Mouse (Mus musculus): Measurements from ENCODE around the gene Xrcc6. TPM values are rescaled to one million over a fixed set of nuclear protein-coding genes. Genes with fewer than 3 reads are reported as not detected.
A peak's percentile ranks its signal among the peaks of the same experiment; 100 is the strongest.

Xrcc6 gene
- polyA plus RNA-seq, 1 experiment from 2014 or later, result 87.0 TPM

DNA sequence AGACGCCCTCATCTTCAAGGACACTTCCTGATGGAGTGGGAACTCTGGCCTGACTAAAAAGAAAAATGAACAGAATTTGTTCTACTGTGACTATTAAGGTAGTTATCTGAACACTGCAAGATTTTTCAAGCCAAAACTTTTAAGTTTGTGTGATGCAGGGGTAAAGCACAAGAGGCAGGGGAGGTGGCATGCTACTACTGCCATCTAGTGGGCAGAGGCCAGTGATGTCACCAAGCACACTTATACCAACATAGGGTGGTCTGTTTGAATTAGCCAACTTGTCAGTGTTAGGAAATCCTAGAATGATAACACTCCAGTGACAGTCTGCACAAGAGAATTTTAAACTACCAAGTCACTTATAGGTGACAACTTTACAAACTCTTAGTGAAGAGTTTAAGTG lies 53.0 kb downstream of the Xrcc6 start:
- ATAC-seq (replicated peaks; ENCODE audit: low FRiP score, low TSS enrichment, low read depth) (no peak), DNase-seq (ENCODE audit: low spot score) (peak; percentile 59)
- Histone ChIP-seq H3K9me3 (ENCODE audit: control insufficient read depth, low read length) (no peaks in the 10 kb centered on the region), H3K4me3 (ENCODE audit: low read depth, low read length) (no peak overlapping the region), H3K9ac (ENCODE audit: low read length) (no peak overlapping the region), H3K4me2 (ENCODE audit: low read length) (no peak overlapping the region), H3K27ac (ENCODE audit: low read depth) (no peak overlapping the region), H3K36me3 (ENCODE audit: control insufficient read depth, insufficient read depth, low read length) (peaks cover 68% of the 10 kb centered on the region), H3K27me3 (replicated peaks; ENCODE audit: control insufficient read depth, insufficient read depth, low read length) (no peaks in the 10 kb centered on the region), H3K4me1 (replicated peaks; ENCODE audit: control insufficient read depth, insufficient read depth, low read length) (no peaks in the 10 kb centered on the region; the same call in none of the 2 replicates)
- WGBS, result 86% methylated on average over 1 of the region's 1 CpGs

DNA sequence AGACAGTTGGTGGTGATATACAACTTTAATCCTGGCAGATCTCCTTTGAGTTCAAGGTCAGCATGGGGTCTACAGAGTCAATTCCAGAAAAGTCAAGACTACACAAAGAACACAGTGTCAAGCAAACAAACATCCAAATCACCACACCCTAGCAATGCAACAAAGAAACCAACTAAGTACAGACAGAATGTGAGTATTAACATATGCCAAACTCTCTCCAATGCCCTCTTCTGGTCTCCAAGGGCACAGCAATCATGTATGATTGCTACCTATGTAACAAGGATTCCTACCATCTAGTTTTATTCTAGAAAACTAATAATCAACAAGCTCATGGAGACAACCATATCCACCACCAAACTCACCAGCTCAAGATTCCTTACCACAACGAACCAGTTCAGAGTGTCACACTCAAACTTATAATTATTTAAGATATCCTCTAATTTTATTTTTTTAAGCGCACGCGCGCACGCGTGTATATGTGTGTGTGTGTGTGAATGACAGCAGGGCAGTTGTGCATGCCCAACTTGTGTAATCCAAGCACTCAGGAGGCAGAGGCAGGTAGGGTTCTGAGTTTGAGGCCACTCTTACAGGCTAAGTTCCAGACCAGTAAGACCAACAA lies 56.6 kb downstream of the Xrcc6 start:
- H3K4me3 ChIP-seq (ENCODE audit: low read depth, low read length), result no peak overlapping the region
- H3K4me1 ChIP-seq (replicated peaks; ENCODE audit: control insufficient read depth, insufficient read depth, low read length), result peaks cover 8% of the 10 kb centered on the region
- ATAC-seq (replicated peaks; ENCODE audit: low FRiP score, low TSS enrichment, low read depth) (no peak), DNase-seq (ENCODE audit: low spot score) (no peak)
- no peaks in the 10 kb centered on the region for H3K27me3 ChIP-seq (replicated peaks; ENCODE audit: control insufficient read depth, insufficient read depth, low read length)
- no peak overlapping the region for H3K9ac ChIP-seq (ENCODE audit: low read length)
- no peaks in the 10 kb centered on the region for H3K9me3 ChIP-seq (ENCODE audit: control insufficient read depth, low read length)
- no peak overlapping the region for H3K27ac ChIP-seq (ENCODE audit: low read depth)
- 97% methylated on average over 7 of the region's 7 CpGs for WGBS
- H3K4me2 ChIP-seq (ENCODE audit: low read length), result no peak overlapping the region
- peaks cover 37% of the 10 kb centered on the region for H3K36me3 ChIP-seq (ENCODE audit: control insufficient read depth, insufficient read depth, low read length)

- Histone ChIP-seq H3K4me3 (ENCODE audit: low read depth, low read length) (peak overlapping the region; percentile 95), H3K4me2 (ENCODE audit: low read length) (peak overlapping the region; percentile 88), H3K27me3 (replicated peaks; ENCODE audit: control insufficient read depth, insufficient read depth, low read length) (no peaks in the 10 kb centered on the region), H3K36me3 (ENCODE audit: control insufficient read depth, insufficient read depth, low read length) (peaks cover 17% of the 10 kb centered on the region), H3K9me3 (ENCODE audit: control insufficient read depth, low read length) (no peaks in the 10 kb centered on the region), H3K27ac (ENCODE audit: low read depth) (peak overlapping the region; percentile 81; the same call in 1 of the 2 replicates), H3K4me1 (replicated peaks; ENCODE audit: control insufficient read depth, insufficient read depth, low read length) (peaks cover 8% of the 10 kb centered on the region), H3K9ac (ENCODE audit: low read length) (peak overlapping the region; percentile 91)
- ATAC-seq (replicated peaks; ENCODE audit: low FRiP score, low TSS enrichment, low read depth) (peak; percentile 47), DNase-seq (ENCODE audit: low spot score) (peak; percentile 66)
- 2% methylated on average over 26 of the region's 26 CpGs for WGBS
Observed at GRCm38 (mm10) chr15:82046246-82046891, 58.7 kb downstream of the Xrcc6 start.

DNA sequence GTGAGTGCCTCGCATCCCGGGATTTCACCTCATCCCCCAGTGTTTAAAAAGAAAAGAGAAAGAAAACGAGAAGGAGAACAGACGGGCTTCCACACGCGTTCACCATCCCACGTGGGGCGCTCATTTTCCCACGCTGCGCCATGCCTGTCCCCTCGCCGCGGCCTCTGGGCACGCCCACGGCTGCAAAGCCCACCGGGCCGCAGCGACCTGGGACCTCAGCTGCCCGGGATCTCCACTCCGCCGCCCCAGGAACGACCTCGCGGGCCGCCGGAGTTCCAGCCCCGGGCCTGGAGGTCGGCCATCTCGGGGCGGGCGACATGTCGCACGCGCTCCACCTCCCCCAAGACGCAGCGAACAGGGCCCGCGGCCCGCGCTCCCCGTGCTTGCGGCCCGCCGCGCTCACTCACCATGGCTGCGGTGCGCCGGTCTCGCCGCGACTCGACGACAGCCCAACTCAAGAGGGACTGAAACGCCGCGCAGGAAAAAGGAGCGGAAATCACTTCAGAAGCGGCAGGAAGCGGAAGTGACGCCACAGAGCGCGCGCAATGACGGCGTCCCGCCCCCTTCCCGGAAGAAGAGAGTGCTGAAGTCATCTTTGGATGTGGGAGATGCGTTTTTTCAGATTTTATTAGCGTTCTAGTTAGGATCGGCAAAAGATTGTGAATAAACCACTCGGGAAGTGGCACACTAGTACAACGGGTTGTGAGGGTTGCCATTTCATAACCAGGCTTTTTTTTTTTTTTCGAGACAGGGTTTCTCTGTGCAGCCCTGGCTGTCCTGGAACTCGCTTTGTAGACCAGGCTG lies 59.6 kb downstream of the Xrcc6 start, which contains the start of gene Snu13:
TSS of gene Snu13 (minus strand) at position 519 of the 804 bp plus-strand sequence.
- under 1% methylated on average over 74 of the region's 74 CpGs for WGBS
- no peaks in the 10 kb centered on the region for H3K9me3 ChIP-seq (ENCODE audit: control insufficient read depth, low read length)

DNA sequence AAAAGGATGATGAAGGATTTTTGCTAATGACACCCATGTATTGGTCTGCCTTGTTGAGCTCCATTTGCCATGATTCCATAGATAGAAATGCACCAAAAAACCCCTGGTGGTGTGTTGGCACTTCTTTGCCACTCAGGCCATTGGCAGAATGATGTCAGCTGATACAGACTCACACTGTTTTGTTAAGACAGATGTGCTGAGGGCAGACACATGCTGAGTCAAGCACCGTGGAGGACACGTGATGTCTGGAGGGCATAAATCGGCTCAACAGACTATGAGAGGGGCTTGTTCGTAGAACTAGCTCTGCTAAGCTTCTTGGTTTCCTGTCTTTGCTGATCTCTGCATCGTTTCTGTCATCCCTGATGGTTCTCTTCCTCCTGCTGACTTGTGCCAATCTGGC lies 64.9 kb downstream of the Xrcc6 start:
- DNase-seq (ENCODE audit: low spot score) (no peak), ATAC-seq (replicated peaks; ENCODE audit: low FRiP score, low TSS enrichment, low read depth) (no peak)
- WGBS, result 72% methylated on average over 5 of the region's 5 CpGs
- H3K9me3 ChIP-seq (ENCODE audit: control insufficient read depth, low read length), result no peaks in the 10 kb centered on the region
- H3K4me2 ChIP-seq (ENCODE audit: low read length), result no peak overlapping the region
- H3K27me3 ChIP-seq (replicated peaks; ENCODE audit: control insufficient read depth, insufficient read depth, low read length), result no peaks in the 10 kb centered on the region
- H3K27ac ChIP-seq (ENCODE audit: low read depth), result no peak overlapping the region
- no peaks in the 10 kb centered on the region for H3K4me1 ChIP-seq (replicated peaks; ENCODE audit: control insufficient read depth, insufficient read depth, low read length)
- no peak overlapping the region for H3K9ac ChIP-seq (ENCODE audit: low read length)
- no peaks in the 10 kb centered on the region for H3K36me3 ChIP-seq (ENCODE audit: control insufficient read depth, insufficient read depth, low read length)
- no peak overlapping the region for H3K4me3 ChIP-seq (ENCODE audit: low read depth, low read length)

More for the DNA sequence above, 59.6 kb downstream of the Xrcc6 start, which contains the start of gene Snu13:
- ATAC-seq (replicated peaks; ENCODE audit: low FRiP score, low TSS enrichment, low read depth), result peak; percentile 81
- peak within 1 kb of the TSS; percentile 95 for H3K4me3 ChIP-seq (ENCODE audit: low read depth, low read length)
- peak; percentile 93 for DNase-seq (ENCODE audit: low spot score)
- H3K27me3 ChIP-seq (replicated peaks; ENCODE audit: control insufficient read depth, insufficient read depth, low read length), result no peaks in the 10 kb centered on the region
- H3K36me3 ChIP-seq (ENCODE audit: control insufficient read depth, insufficient read depth, low read length), result peaks cover 16% of the 10 kb centered on the region
- peak within 1 kb of the TSS; percentile 81 for H3K27ac ChIP-seq (ENCODE audit: low read depth)
- peaks cover 8% of the 10 kb centered on the region for H3K4me1 ChIP-seq (replicated peaks; ENCODE audit: control insufficient read depth, insufficient read depth, low read length)
- peak within 1 kb of the TSS; percentile 91 for H3K9ac ChIP-seq (ENCODE audit: low read length)
- peak within 1 kb of the TSS; percentile 88 for H3K4me2 ChIP-seq (ENCODE audit: low read length)

GRCm38 (mm10) chr15:82058719-82059201 lies 71.1 kb downstream of the Xrcc6 start, which contains the start of gene 4930407I10Rik:
Gene 4930407I10Rik, plus strand, starts transcription at chr15:82059151.
- H3K9ac ChIP-seq (ENCODE audit: low read length), result no peak within 1 kb of the TSS
- no peak for ATAC-seq (replicated peaks; ENCODE audit: low FRiP score, low TSS enrichment, low read depth)

DNA sequence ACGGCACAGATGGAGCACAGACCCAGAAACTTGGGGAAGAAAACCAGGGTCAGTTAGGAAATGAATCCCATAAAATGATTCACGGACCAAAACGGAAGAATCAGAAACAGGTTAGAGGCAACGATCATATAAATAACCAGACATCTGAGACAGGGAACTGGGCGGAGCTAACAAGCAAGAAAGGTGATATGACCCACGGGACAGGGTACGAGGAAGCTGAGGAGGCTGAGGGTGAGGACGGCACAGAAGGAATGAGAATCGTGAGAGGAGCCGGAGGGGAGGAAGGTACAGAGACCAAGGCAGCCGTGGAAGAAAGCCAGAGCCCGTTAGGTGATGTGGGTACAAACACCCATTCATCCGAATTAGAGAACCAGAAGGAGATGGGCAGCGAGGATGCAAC lies 76.3 kb downstream of the Xrcc6 start:
- Histone ChIP-seq H3K9me3 (ENCODE audit: control insufficient read depth, low read length) (no peaks in the 10 kb centered on the region), H3K4me3 (ENCODE audit: low read depth, low read length) (no peak overlapping the region), H3K27me3 (replicated peaks; ENCODE audit: control insufficient read depth, insufficient read depth, low read length) (peaks cover 31% of the 10 kb centered on the region), H3K27ac (ENCODE audit: low read depth) (no peak overlapping the region), H3K9ac (ENCODE audit: low read length) (no peak overlapping the region), H3K4me1 (replicated peaks; ENCODE audit: control insufficient read depth, insufficient read depth, low read length) (no peaks in the 10 kb centered on the region), H3K36me3 (ENCODE audit: control insufficient read depth, insufficient read depth, low read length) (no peaks in the 10 kb centered on the region), H3K4me2 (ENCODE audit: low read length) (no peak overlapping the region)
- ATAC-seq (replicated peaks; ENCODE audit: low FRiP score, low TSS enrichment, low read depth) (no peak), DNase-seq (ENCODE audit: low spot score) (no peak)
- WGBS, result 63% methylated on average over 14 of the region's 14 CpGs

More at GRCm38 (mm10) chr15:82058719-82059201, 71.1 kb downstream of the Xrcc6 start, which contains the start of gene 4930407I10Rik:
- Histone ChIP-seq H3K9me3 (ENCODE audit: control insufficient read depth, low read length) (no peaks in the 10 kb centered on the region), H3K27ac (ENCODE audit: low read depth) (no peak within 1 kb of the TSS), H3K4me1 (replicated peaks; ENCODE audit: control insufficient read depth, insufficient read depth, low read length) (no peaks in the 10 kb centered on the region), H3K4me2 (ENCODE audit: low read length) (no peak within 1 kb of the TSS), H3K27me3 (replicated peaks; ENCODE audit: control insufficient read depth, insufficient read depth, low read length) (peaks cover 17% of the 10 kb centered on the region; the same call in 1 of the 2 replicates), H3K36me3 (ENCODE audit: control insufficient read depth, insufficient read depth, low read length) (no peaks in the 10 kb centered on the region), H3K4me3 (ENCODE audit: low read depth, low read length) (no peak within 1 kb of the TSS)
- no peak for DNase-seq (ENCODE audit: low spot score)
- 84% methylated on average over 1 of the region's 1 CpGs for WGBS

DNA sequence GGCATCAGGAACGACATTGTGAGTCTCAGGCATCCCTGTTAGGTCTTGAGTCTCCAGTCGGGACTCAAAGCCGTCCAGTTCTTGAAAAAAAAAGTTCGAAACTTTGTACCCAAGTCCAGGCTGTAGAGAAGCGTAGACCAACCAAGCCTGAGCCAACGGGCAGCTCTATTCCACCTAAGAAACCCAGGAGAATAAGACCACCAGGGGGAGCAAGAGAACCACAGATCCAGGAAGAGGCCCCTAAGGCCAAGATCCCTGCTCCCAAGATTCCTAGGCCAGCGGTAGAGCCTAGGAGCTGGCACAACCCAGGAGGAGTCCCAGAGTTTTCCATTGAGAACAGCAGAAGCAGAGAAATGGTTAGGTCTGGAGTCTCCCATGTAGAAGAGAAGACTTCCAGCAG lies 77.9 kb downstream of the Xrcc6 start:
- no peak overlapping the region for H3K9ac ChIP-seq (ENCODE audit: low read length)
- no peaks in the 10 kb centered on the region for H3K9me3 ChIP-seq (ENCODE audit: control insufficient read depth, low read length)
- ATAC-seq (replicated peaks; ENCODE audit: low FRiP score, low TSS enrichment, low read depth), result no peak
- peak; percentile 86 for DNase-seq (ENCODE audit: low spot score)
- 15% methylated on average over 7 of the region's 7 CpGs for WGBS
- H3K4me3 ChIP-seq (ENCODE audit: low read depth, low read length), result no peak overlapping the region
- peaks cover 47% of the 10 kb centered on the region for H3K27me3 ChIP-seq (replicated peaks; ENCODE audit: control insufficient read depth, insufficient read depth, low read length)
- H3K4me2 ChIP-seq (ENCODE audit: low read length), result no peak overlapping the region
- no peaks in the 10 kb centered on the region for H3K4me1 ChIP-seq (replicated peaks; ENCODE audit: control insufficient read depth, insufficient read depth, low read length)
- H3K27ac ChIP-seq (ENCODE audit: low read depth), result no peak overlapping the region
- no peaks in the 10 kb centered on the region for H3K36me3 ChIP-seq (ENCODE audit: control insufficient read depth, insufficient read depth, low read length)
